Mouse (Mus musculus) natural killer cell, adult 2 months (primary cell): ENCODE results near the gene Map3k21.

Experiments used
- DNase-seq, 2 experiments: peaks; one replicate each; pipeline ENCODE4 v3.0.0; 2022; ENCODE audit warnings: low spot score in 2 of 2

Gene Map3k21

GRCm38 (mm10) chr8:125910365-125911228 is at the start of gene Map3k21:
Map3k21 (plus strand) TSS chr8:125910450.
- DNase-seq: no peak

GRCm38 (mm10) chr8:125866125-125866524 is 44.1 kb upstream of the Map3k21 start:
- no peak for DNase-seq

- DNase-seq: no peak
Observed at GRCm38 (mm10) chr8:125868552-125868951, 41.7 kb upstream of the Map3k21 start.

GRCm38 (mm10) chr8:125869739-125870138 is 40.5 kb upstream of the Map3k21 start:
- DNase-seq: no peak

GRCm38 (mm10) chr8:125870179-125870702 is 40.0 kb upstream of the Map3k21 start:
- DNase-seq: no peak

GRCm38 (mm10) chr8:125870821-125871321 is 39.4 kb upstream of the Map3k21 start:
- peak in 1 of 2 experiments; percentile 13 for DNase-seq

- no peak for DNase-seq
Observed at GRCm38 (mm10) chr8:125872501-125873249, 37.6 kb upstream of the Map3k21 start.

- no peak for DNase-seq
Observed at GRCm38 (mm10) chr8:125873250-125873534, 37.1 kb upstream of the Map3k21 start.

GRCm38 (mm10) chr8:125880447-125880846 is 29.8 kb upstream of the Map3k21 start:
- no peak for DNase-seq

- DNase-seq: peak; percentile 22 to 43
Observed at GRCm38 (mm10) chr8:125887549-125887948, 22.7 kb upstream of the Map3k21 start.

- no peak for DNase-seq
Observed at GRCm38 (mm10) chr8:125889920-125890319, 20.3 kb upstream of the Map3k21 start.

GRCm38 (mm10) chr8:125897388-125897787 is 12.9 kb upstream of the Map3k21 start:
- no peak for DNase-seq

- DNase-seq: no peak
Observed at GRCm38 (mm10) chr8:125897868-125898788, 12.1 kb upstream of the Map3k21 start, which contains the start of gene Pcnx2. Pcnx2 (minus strand) TSS chr8:125898317.

- DNase-seq: peak in 1 of 2 experiments; percentile 2
Observed at GRCm38 (mm10) chr8:125898899-125899298, 11.4 kb upstream of the Map3k21 start.

GRCm38 (mm10) chr8:125901167-125901566 is 9.1 kb upstream of the Map3k21 start:
- DNase-seq: no peak

- DNase-seq: no peak
Observed at GRCm38 (mm10) chr8:125902521-125902920, 7.7 kb upstream of the Map3k21 start.

- no peak for DNase-seq
Observed at GRCm38 (mm10) chr8:125905341-125905740, 4.9 kb upstream of the Map3k21 start.

- DNase-seq: no peak
Observed at GRCm38 (mm10) chr8:125907311-125907710, 2.9 kb upstream of the Map3k21 start.

GRCm38 (mm10) chr8:125909661-125910364 is 437 bp upstream of the Map3k21 start:
- no peak for DNase-seq

- DNase-seq: no peak
Observed at GRCm38 (mm10) chr8:125911229-125911580, 955 bp downstream of the Map3k21 start.

GRCm38 (mm10) chr8:125913206-125913605 is 3.0 kb downstream of the Map3k21 start:
- no peak for DNase-seq
